Mouse (Mus musculus) liver, embryonic 14.5 days (tissue): ENCODE measurements around the gene Car10.

ENCODE experiments used
- CTCF ChIP-seq: IDR thresholded peaks from 2 replicates; pipeline ENCODE4 v1.5.1; 2016; ENCODE audit warnings: antibody characterized with exemption, low read depth, control low read depth
- EP300 ChIP-seq: IDR thresholded peaks from 2 replicates; pipeline ENCODE4 v1.6.1; 2016; ENCODE audit warnings: antibody characterized with exemption, low read depth

GRCm38 (mm10) chr11:93200046-93200445, 102.2 kb downstream of the Car10 start:
- TF ChIP-seq CTCF (no peak), EP300 (no peak)
